Mouse (Mus musculus) embryo, embryonic 10 days (tissue): ENCODE measurements at regions not wholly inside any gene's neighbourhood (a gene's known extent, or its start where the extent isn't known, plus 50 kb on each side); places are given as distances from the start of the nearest gene placed in this dataset.

Experiments used
- DNase-seq: peaks from one replicate; pipeline ENCODE4 v3.0.0-alpha.2; 2015; ENCODE audit warnings: low spot score

DNA sequence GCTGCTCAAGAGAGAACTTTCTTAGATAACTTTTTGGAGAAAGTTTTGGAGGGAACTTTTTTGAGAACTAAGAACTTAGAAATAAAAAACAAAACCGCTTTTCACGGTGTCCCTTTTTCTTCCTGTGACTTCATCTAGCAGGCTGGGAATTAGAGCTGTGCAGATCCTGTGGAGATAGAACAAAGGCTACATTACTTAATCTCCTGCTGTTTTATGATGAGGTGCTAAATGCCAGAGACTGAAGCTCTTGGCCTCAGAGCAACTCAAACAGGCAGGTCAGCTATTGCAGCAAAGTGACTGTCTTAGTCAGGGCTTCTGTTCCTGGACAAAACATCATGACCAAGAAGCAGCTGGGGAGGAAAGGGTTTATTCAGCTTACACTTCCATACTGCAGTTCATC is 157.3 kb downstream of the Pth2r start:
- no peak for DNase-seq

DNA sequence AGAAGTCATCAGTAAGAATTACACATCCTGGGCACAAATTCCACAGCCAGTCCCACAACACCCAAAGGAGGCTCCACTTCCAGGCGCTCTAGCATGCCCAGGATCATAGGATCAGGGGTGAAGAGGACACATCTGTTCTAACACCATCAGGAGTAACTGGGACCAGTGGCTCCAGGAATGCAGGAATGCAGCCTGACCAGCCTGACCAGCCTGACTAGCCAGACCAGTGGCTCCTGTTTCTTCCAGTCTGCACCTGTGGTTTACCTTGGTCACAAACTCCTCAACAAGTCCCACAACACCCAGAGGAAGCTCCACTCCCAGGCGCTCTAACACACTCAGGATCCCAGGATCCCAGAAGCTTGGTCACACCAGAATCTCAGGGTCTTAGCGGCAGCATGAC is 158.3 kb downstream of the Pth2r start:
- DNase-seq = peak; percentile 9
